Mouse (Mus musculus) layer of hippocampus, adult 11-12 months (tissue): ENCODE data around the gene Naglu.
"Not testable (repeated sequence)": the region's sequence is repeated elsewhere in the genome, so short reads cannot be mapped to it uniquely, and the experiment has no call there.

Experiments used
- DNase-seq: peaks from one replicate; pipeline ENCODE4 v3.0.0; 2022; ENCODE audit warnings: low spot score

The Naglu gene

GRCm38 (mm10) chr11:101125008-101125407, 55.2 kb downstream of the Naglu start:
- not testable (repeated sequence) for DNase-seq

- DNase-seq: no peak
Observed at GRCm38 (mm10) chr11:101127075-101127474, 57.3 kb downstream of the Naglu start.
